Mouse (Mus musculus): ENCODE data around the gene Necab3.

- TF ChIP-seq CTCF (IDR thresholded peaks at IDR 0.05; ENCODE audit: low read depth, low read length) (no peak), EP300 (IDR thresholded peaks at IDR 0.05; ENCODE audit: insufficient read depth, low read depth, low read length) (no peak), POLR2A (IDR thresholded peaks at IDR 0.05; ENCODE audit: insufficient read depth, low read length) (no peak)
Measured at GRCm38 (mm10) chr2:154516944-154517343, 41.7 kb downstream of the Necab3 start.
